Mouse (Mus musculus): ENCODE results near the gene Gnat1.
A peak's percentile ranks its signal among the peaks of the same experiment; 100 is the strongest.

- TF ChIP-seq CTCF (IDR thresholded peaks at IDR 0.05; ENCODE audit: borderline replicate concordance, insufficient read depth, low read depth, low read length) (peak; percentile 0; the same call in 1 of the 2 replicates), POLR2A (IDR thresholded peaks at IDR 0.05; ENCODE audit: borderline replicate concordance, insufficient read depth, low read length) (no peak)
Observed at GRCm38 (mm10) chr9:107625351-107626128, 54.0 kb downstream of the Gnat1 start.

Measured in cerebellum, adult 2 months (tissue).